In genomic region chr13:22033741-22034442, GRCm38 (mm10) we compare ENCODE assay signal across 8 mouse cellular contexts. TPM values are rescaled to one million over a fixed set of nuclear protein-coding genes. Genes with fewer than 3 reads are reported as not detected.
DNase-seq lines count a peak whose midpoint lies in the region; ATAC-seq and TF ChIP-seq lines count a peak whose summit lies in the region.

No protein-coding gene starts in this region.

- in situ Hi-C loops in ES-E14 (cut with MboI; ENCODE audit: low sequenced_read_pairs in 2 of 2, unreplicated experiment in 2 of 2), result loop anchor here (10.0 to 25.0 kb wide), 8 partner anchors 297 to 1728 kb away; partner anchors contain the start of genes Hist1h4j (in 2 of the 2), Abt1 (in 1 of the 2), Hist1h1a (in 1 of the 2) and Hist1h1d (in 1 of the 2)

- peak overlapping the region; percentile 61; the same call in 1 of the 2 replicates for H3K9ac ChIP-seq in ES-E14 (ENCODE audit: insufficient read depth, low read depth, low read length, poor library complexity, severe bottlenecking)
- peak overlapping the region; percentile 49 for H3K9ac ChIP-seq in forebrain, embryonic 15.5 days (replicated peaks)
- peak overlapping the region; percentile 76 for H3K9ac ChIP-seq in liver, embryonic 15.5 days

- ATAC-seq in forebrain, embryonic 15.5 days (replicated peaks), result no peak
- ATAC-seq in liver, embryonic 15.5 days (ENCODE audit: insufficient read depth), result no peak

- no peaks in the 10 kb centered on the region for H3K36me3 ChIP-seq in ES-E14 (ENCODE audit: control insufficient read depth, insufficient read depth, low read length, poor library complexity, severe bottlenecking)
- no peaks in the 10 kb centered on the region for H3K36me3 ChIP-seq in forebrain, embryonic 15.5 days
- no peaks in the 10 kb centered on the region for H3K36me3 ChIP-seq in liver, embryonic 15.5 days (replicated peaks)

- no peaks in the 10 kb centered on the region for H3K9me3 ChIP-seq in ES-E14 (ENCODE audit: control insufficient read depth, insufficient read depth, low read depth, low read length)
- H3K9me3 ChIP-seq in forebrain, embryonic 15.5 days, result no peaks in the 10 kb centered on the region
- H3K9me3 ChIP-seq in liver, embryonic 15.5 days (replicated peaks), result no peaks in the 10 kb centered on the region

- peak; percentile 45 for DNase-seq in kidney, adult 9 months
- no peak for DNase-seq in kidney, postnatal 25 days
- DNase-seq in ES-E14 (ENCODE audit: low read depth, low spot score), result no peak
- DNase-seq in left cerebral cortex, postnatal 14 days (ENCODE audit: low spot score in 2 of 2), result no peak
- DNase-seq in right cerebral cortex, postnatal 14 days, result no peak
- no peak for DNase-seq in thymus, adult 18-20 months

- H3K4me3 ChIP-seq in ES-E14 (ENCODE audit: insufficient read depth in 1 of 2, low read depth in 1 of 2, low read length in 2 of 2, poor library complexity in 1 of 2, severe bottlenecking in 1 of 2), result peak overlapping the region; percentile 67 to 74
- H3K4me3 ChIP-seq in forebrain, embryonic 15.5 days, result peak overlapping the region; percentile 46; the same call in 1 of the 2 replicates
- H3K4me3 ChIP-seq in liver, embryonic 15.5 days (replicated peaks), result peak overlapping the region; percentile 58

- no peaks in the 10 kb centered on the region for H3K27me3 ChIP-seq in forebrain, embryonic 15.5 days
- H3K27me3 ChIP-seq in liver, embryonic 15.5 days, result no peaks in the 10 kb centered on the region

- 42% methylated on average over 5 of the region's 5 CpGs for WGBS in forebrain, embryonic 15.5 days
- 31% methylated on average over 5 of the region's 5 CpGs for WGBS in liver, embryonic 15.5 days (ENCODE audit: insufficient replicate concordance)

- H3K27ac ChIP-seq in ES-E14 (ENCODE audit: insufficient read depth, low read depth, low read length, poor library complexity, severe bottlenecking), result no peak overlapping the region; the same call in 1 of the 2 replicates
- H3K27ac ChIP-seq in forebrain, embryonic 15.5 days (replicated peaks), result no peak overlapping the region
- H3K27ac ChIP-seq in liver, embryonic 15.5 days (replicated peaks), result peak overlapping the region; percentile 100

- intact Hi-C loops in left cerebral cortex, postnatal 14 days (cut with DNase I), result no loop called here

- peaks cover 0 to 10% of the 10 kb centered on the region in 2 experiments; a peak in 1 of 4 replicates for H3K4me1 ChIP-seq in ES-E14 (ENCODE audit: control insufficient read depth in 2 of 2, insufficient read depth in 2 of 2, low read length in 2 of 2, poor library complexity in 1 of 2)
- peaks cover 20% of the 10 kb centered on the region for H3K4me1 ChIP-seq in forebrain, embryonic 15.5 days
- peaks cover 54% of the 10 kb centered on the region for H3K4me1 ChIP-seq in liver, embryonic 15.5 days (replicated peaks)

- peak overlapping the region; percentile 53 for H3K4me2 ChIP-seq in forebrain, embryonic 15.5 days (replicated peaks)
- H3K4me2 ChIP-seq in liver, embryonic 15.5 days, result peak overlapping the region; percentile 69

TF ChIP-seq in ES-E14, 5 proteins besides CTCF, POLR2A, EP300 and RAD21:
- TF ChIP-seq MAFK (IDR thresholded peaks at IDR 0.05; ENCODE audit: insufficient read depth, low read depth, low read length) (no peak), CHD2 (IDR thresholded peaks at IDR 0.05; ENCODE audit: low read depth, low read length) (no peak), ZC3H11A (IDR thresholded peaks at IDR 0.05; ENCODE audit: borderline replicate concordance, low read depth, low read length) (no peak), HCFC1 (IDR thresholded peaks at IDR 0.05; ENCODE audit: borderline replicate concordance, insufficient read depth, low read length) (no peak), ZNF384 (IDR thresholded peaks at IDR 0.05; ENCODE audit: low read depth, low read length) (no peak)

RNA-seq across cellular contexts. Expression of gene Hist1h2ah, which starts 1.5 kb away (rescaled TPM):
- 1,543 and 2,450 TPM in 2 replicates for total RNA-seq in ES-E14 (2012; rRNA removed)
- polyA plus RNA-seq in forebrain, embryonic 15.5 days (2015; fragmentation: Nextera tagmentation; extraction: Ambion mirVana), result 2.5 and 9.8 TPM in 2 replicates
- polyA plus RNA-seq in liver, embryonic 15.5 days (2015; fragmentation: Nextera tagmentation; extraction: Ambion mirVana), result 9.5 and 11.4 TPM in 2 replicates
- 10 to 100 TPM; 38.2 to 41.7 TPM for total RNA-seq in left cerebral cortex, postnatal 14 days (2021)

RNA-seq across cellular contexts. Expression of gene Hist1h2bk, which starts 1.8 kb away (rescaled TPM):
- 1,340 and 1,966 TPM in 2 replicates for total RNA-seq in ES-E14 (2012; rRNA removed)
- polyA plus RNA-seq in forebrain, embryonic 15.5 days (2015; fragmentation: Nextera tagmentation; extraction: Ambion mirVana), result 4.5 and 4.6 TPM in 2 replicates
- polyA plus RNA-seq in liver, embryonic 15.5 days (2015; fragmentation: Nextera tagmentation; extraction: Ambion mirVana), result 4.4 and 5.4 TPM in 2 replicates
- 10 to 100 TPM; 21.5 to 26.9 TPM for total RNA-seq in left cerebral cortex, postnatal 14 days (2021)

RNA-seq across cellular contexts. Expression of gene Hist1h4i, which starts 7.3 kb away (rescaled TPM):
- total RNA-seq in ES-E14 (2012; rRNA removed), result 814 and 830 TPM in 2 replicates
- 16.9 and 19.2 TPM in 2 replicates for polyA plus RNA-seq in forebrain, embryonic 15.5 days (2015; fragmentation: Nextera tagmentation; extraction: Ambion mirVana)
- polyA plus RNA-seq in liver, embryonic 15.5 days (2015; fragmentation: Nextera tagmentation; extraction: Ambion mirVana), result 40.8 and 42.0 TPM in 2 replicates
- total RNA-seq in left cerebral cortex, postnatal 14 days (2021), result 10 to 100 TPM; 50.0 to 57.5 TPM

RNA-seq across cellular contexts. Expression of gene Hist1h2ag, which starts 8.9 kb away (rescaled TPM):
- total RNA-seq in ES-E14 (2012; rRNA removed), result 786 and 868 TPM in 2 replicates
- polyA plus RNA-seq in forebrain, embryonic 15.5 days (2015; fragmentation: Nextera tagmentation; extraction: Ambion mirVana), result 19.7 and 27.8 TPM in 2 replicates
- 13.0 and 22.6 TPM in 2 replicates for polyA plus RNA-seq in liver, embryonic 15.5 days (2015; fragmentation: Nextera tagmentation; extraction: Ambion mirVana)
- 10 to 100 TPM; 17.8 to 20.2 TPM for total RNA-seq in left cerebral cortex, postnatal 14 days (2021)

RNA-seq across cellular contexts. Expression of gene Hist1h2bj, which starts 9.1 kb away (rescaled TPM):
- 1,371 and 1,735 TPM in 2 replicates for total RNA-seq in ES-E14 (2012; rRNA removed)
- 6.8 and 7.3 TPM in 2 replicates for polyA plus RNA-seq in forebrain, embryonic 15.5 days (2015; fragmentation: Nextera tagmentation; extraction: Ambion mirVana)
- polyA plus RNA-seq in liver, embryonic 15.5 days (2015; fragmentation: Nextera tagmentation; extraction: Ambion mirVana), result 17.5 and 18.4 TPM in 2 replicates
- 10 to 100 TPM; 15.5 to 16.7 TPM for total RNA-seq in left cerebral cortex, postnatal 14 days (2021)

Comparison
In these comparisons a context has a peak if more than half of its experiments do, and no peak if none do; other contexts are left out.
1. RNA of gene Hist1h2ah, which starts 1.5 kb away (total RNA-seq): 1,543 to 2,450 TPM in ES-E14; 38.2 to 41.7 TPM in left cerebral cortex, postnatal 14 days; every median in the first group is over 10 times any median in the second.
2. RNA of gene Hist1h2bk, which starts 1.8 kb away (total RNA-seq): 1,340 to 1,966 TPM in ES-E14; 21.5 to 26.9 TPM in left cerebral cortex, postnatal 14 days; every median in the first group is over 10 times any median in the second.
3. RNA of gene Hist1h4i, which starts 7.3 kb away (total RNA-seq): 814 to 830 TPM in ES-E14; 50.0 to 57.5 TPM in left cerebral cortex, postnatal 14 days; every median in the first group is over 10 times any median in the second.
4. Peak in every context shown above with its lines, with median percentiles within 50 percentile points of each other: H3K4me3 ChIP-seq and H3K9ac ChIP-seq.